Mouse (Mus musculus) intestine, embryonic 16.5 days (tissue): ENCODE measurements around the gene Cap2. TPM values are rescaled to one million over a fixed set of nuclear protein-coding genes. Genes with fewer than 3 reads are reported as not detected.

Source experiments
- ATAC-seq: fragments of 200-750 bp; cut with Nextera tagmentation; 2 replicates; pipeline ENCODE4 v1.8.0; 2017; ENCODE audit warnings: moderate TSS enrichment, moderate library complexity
- H3K27ac ChIP-seq: fragments of 300-500 bp; sonication (generic); 2 replicates; pipeline ENCODE4 v1.5.1; 2014; ENCODE audit warnings: mild to moderate bottlenecking, low read length
- H3K27me3 ChIP-seq: fragments of 300-500 bp; sonication (generic); replicated peaks from 2 replicates; pipeline ENCODE4 v1.6.1; 2014; ENCODE audit warnings: low read length, control low read depth, mixed read lengths; ENCODE audit not compliant: control insufficient read depth, insufficient read depth
- H3K36me3 ChIP-seq: fragments of 300-500 bp; sonication (generic); 2 replicates; pipeline ENCODE4 v1.6.1; 2014; ENCODE audit warnings: low read length, control low read depth; ENCODE audit not compliant: control insufficient read depth, insufficient read depth
- H3K4me1 ChIP-seq: fragments of 300-500 bp; sonication (generic); 2 replicates; pipeline ENCODE4 v1.6.1; 2014; ENCODE audit warnings: low read length, control low read depth, mixed read lengths; ENCODE audit not compliant: control insufficient read depth, insufficient read depth
- H3K4me2 ChIP-seq: fragments of 300-500 bp; sonication (generic); 2 replicates; pipeline ENCODE4 v1.6.1; 2014; ENCODE audit warnings: low read depth, low read length, control low read depth
- H3K4me3 ChIP-seq: fragments of 300-500 bp; sonication (generic); 2 replicates; pipeline ENCODE4 v1.5.1; 2014; ENCODE audit warnings: mild to moderate bottlenecking, low read length
- H3K9ac ChIP-seq: fragments of 300-500 bp; sonication (generic); 2 replicates; pipeline ENCODE4 v1.6.1; 2014; ENCODE audit warnings: low read depth, low read length
- H3K9me3 ChIP-seq: fragments of 300-500 bp; sonication (generic); 2 replicates; pipeline ENCODE4 v1.6.1; 2016; ENCODE audit warnings: low read length, control low read depth; ENCODE audit not compliant: control insufficient read depth
- WGBS: fragments of 180-500 bp; shearing (Covaris S2); extraction: QIAGEN DNeasy Blood & Tissue Kit; methylation state at CpG from one replicate; pipeline ENCODE4 v1.1.7; 2014; 5-methylcytosine and 5-hydroxymethylcytosine counted together
- polyA plus RNA-seq: library from polyadenylated mRNA; unstranded; fragments of >200 nt; fragmentation: Nextera tagmentation; extraction: Ambion mirVana; gene quantifications from 2 replicates; pipeline ENCODE4 v1.2.1, GENCODE M21; 2015

Gene Cap2
- polyA plus RNA-seq, 1 experiment from 2014 or later, result 10.7 TPM

DNA sequence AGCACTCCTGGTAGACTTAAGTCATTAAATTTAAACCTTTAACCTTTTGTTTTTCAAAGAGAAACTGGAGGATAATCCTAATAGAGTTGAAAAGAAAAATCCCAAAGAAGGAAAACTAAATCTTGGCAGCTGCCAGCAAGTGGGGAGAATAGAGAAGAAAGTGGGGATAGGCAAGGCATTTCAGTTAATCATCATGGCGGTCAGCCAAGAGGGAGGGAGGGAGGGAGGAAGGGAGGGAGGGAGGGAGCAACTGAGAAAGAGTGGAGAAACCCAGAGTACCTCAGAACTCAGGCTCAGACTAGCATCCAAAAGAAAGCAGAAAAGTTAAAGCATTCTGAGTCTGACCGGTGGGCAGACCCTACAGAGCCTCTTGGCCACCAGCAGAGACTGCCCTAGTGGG, 99.7 kb downstream of the Cap2 start:
- Histone ChIP-seq H3K9me3 (no peaks in the 10 kb centered on the region), H3K36me3 (no peaks in the 10 kb centered on the region), H3K4me3 (no peak overlapping the region), H3K4me2 (no peak overlapping the region), H3K4me1 (no peaks in the 10 kb centered on the region), H3K27me3 (no peaks in the 10 kb centered on the region), H3K27ac (no peak overlapping the region), H3K9ac (no peak overlapping the region)
- WGBS, result 65% methylated on average over 2 of the region's 2 CpGs
- no peak for ATAC-seq

DNA sequence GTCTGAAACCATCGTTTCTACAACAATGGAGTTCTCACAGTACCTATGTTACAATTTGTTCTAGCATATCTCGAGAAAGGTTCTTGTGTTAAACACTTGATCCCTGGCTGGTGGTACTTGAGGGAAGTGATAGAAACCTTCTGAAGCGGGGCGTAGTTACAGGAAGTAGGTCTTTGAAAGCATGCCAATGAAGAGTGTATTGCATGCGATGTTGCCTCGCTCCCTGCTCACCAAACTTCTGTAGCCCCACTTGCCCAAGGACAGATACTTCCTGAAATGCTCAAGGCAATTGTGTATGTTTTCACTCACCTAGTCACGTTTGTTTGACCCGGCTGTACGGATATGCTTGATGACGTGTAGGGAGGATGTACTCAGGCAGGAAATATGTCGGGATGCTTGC, 101.0 kb downstream of the Cap2 start:
- Histone ChIP-seq H3K9me3 (no peaks in the 10 kb centered on the region), H3K9ac (no peak overlapping the region), H3K4me3 (no peak overlapping the region), H3K36me3 (no peaks in the 10 kb centered on the region), H3K4me1 (no peaks in the 10 kb centered on the region), H3K4me2 (no peak overlapping the region), H3K27me3 (no peaks in the 10 kb centered on the region), H3K27ac (no peak overlapping the region)
- ATAC-seq, result no peak
- WGBS, result 84% methylated on average over 11 of the region's 11 CpGs

DNA sequence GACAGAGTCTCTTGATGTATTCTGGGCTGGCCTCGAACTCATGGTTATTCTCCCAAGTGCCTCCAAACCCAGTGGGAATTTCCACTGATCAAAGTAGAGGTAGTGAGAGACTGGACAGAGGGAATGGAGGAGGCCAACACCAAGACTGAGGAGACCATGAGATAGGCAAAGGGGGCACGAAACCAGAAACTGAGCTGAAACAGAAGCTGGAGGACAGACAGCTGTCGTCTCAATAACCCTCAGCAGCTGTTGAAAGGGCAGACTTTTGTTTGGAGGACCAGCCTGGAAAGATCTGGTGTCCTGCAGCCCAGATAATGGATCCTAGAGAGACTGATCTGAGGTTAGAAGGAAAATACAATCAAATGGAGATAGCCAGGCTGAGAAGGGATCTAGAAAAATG, 109.4 kb downstream of the Cap2 start:
- Histone ChIP-seq H3K36me3 (no peaks in the 10 kb centered on the region), H3K4me1 (no peaks in the 10 kb centered on the region), H3K4me2 (no peak overlapping the region), H3K9ac (no peak overlapping the region), H3K9me3 (no peaks in the 10 kb centered on the region), H3K27ac (no peak overlapping the region), H3K4me3 (no peak overlapping the region), H3K27me3 (no peaks in the 10 kb centered on the region)
- WGBS, result 76% methylated on average over 3 of the region's 3 CpGs
- ATAC-seq, result no peak

DNA sequence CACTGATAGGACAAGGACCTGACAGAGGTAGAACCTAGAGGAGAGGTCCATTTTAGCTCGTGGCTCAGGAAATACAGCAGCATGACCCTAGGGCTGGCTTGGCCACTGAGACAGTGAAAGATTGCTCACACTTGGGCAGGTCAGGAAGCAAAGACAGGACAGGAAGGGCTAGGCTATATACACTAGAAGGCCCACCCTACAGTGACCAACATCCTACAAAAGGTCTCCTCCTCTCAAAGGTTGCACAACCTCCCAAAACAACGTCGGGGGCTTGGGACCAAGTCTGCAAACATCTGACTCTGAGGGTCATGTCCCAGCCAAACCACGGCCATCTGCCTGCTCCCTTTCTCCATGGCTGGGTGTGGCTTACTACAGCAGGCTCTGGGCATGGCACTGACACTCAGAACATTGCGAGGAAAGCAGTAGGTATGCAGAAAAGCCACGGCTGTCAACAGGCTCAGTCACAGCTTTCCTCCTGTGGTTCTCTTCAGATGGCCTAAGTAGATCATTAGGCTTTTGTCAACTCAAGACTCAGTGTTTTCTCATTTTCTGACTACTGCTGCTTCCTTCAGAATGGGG, 112.1 kb downstream of the Cap2 start:
- Histone ChIP-seq H3K27me3 (no peaks in the 10 kb centered on the region), H3K9ac (no peak overlapping the region), H3K4me1 (no peaks in the 10 kb centered on the region), H3K36me3 (no peaks in the 10 kb centered on the region), H3K9me3 (no peaks in the 10 kb centered on the region), H3K4me3 (no peak overlapping the region), H3K4me2 (no peak overlapping the region), H3K27ac (no peak overlapping the region)
- ATAC-seq, result no peak
- 74% methylated on average over 6 of the region's 6 CpGs for WGBS

DNA sequence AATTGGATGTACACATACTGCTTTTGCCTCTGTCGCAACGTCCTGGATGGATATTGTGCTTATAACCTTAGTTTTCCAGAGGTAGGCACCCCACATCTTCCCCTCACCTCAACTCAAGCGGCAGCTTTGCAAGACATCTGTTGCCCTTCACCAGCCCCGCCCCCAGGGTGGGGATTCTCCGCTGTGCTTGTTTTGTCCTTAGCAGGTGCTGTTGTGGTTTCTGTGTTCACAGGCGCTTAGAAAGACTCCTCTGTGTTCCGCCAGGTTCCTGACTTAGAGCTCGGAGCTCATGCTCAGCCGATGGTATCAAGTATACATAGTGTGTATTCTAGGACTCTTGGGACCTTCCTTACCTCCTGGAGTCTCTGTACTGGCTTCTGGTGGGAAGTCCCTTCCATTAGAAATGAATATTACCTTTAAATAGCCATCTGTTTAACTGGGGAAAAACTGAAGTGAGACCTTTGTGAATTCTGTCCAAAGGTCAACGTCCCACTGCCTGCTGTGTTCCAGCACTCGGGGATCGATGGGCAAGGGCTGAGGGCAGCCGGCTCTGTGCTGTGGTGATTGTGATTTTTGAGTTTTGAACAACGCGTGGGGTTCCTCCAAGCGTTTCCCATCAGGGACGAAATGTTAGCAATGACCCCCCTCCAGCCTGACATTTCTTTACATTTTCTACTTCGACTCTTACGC, 115.2 kb downstream of the Cap2 start:
- no peak for ATAC-seq
- Histone ChIP-seq H3K36me3 (no peaks in the 10 kb centered on the region), H3K4me3 (no peak overlapping the region), H3K27me3 (no peaks in the 10 kb centered on the region), H3K9me3 (no peaks in the 10 kb centered on the region), H3K4me2 (no peak overlapping the region), H3K27ac (no peak overlapping the region), H3K9ac (no peak overlapping the region), H3K4me1 (peaks cover 13% of the 10 kb centered on the region)
- WGBS, result 90% methylated on average over 19 of the region's 19 CpGs

DNA sequence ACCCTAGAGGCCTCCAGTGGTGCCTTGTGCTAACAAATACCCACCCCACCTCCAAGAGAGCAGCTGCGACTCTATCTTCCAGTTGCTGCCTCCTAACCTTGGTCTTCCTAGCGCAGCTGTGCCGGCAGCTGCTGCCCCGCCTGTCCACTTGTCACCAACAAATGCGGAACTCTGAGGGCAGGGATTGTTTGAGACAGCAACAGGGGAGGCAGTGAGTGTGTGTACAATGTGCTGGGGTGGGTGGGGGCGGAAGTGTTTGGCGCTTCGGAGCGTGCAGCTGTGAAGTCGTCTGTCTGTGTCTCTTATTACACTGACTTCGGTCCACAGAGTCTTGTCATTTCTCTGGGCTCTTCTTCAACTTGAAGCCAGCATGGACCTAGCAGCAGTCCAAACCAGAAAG, 118.0 kb downstream of the Cap2 start:
- peak overlapping the region; percentile 17; the same call in 1 of the 2 replicates for H3K4me2 ChIP-seq
- no peaks in the 10 kb centered on the region for H3K27me3 ChIP-seq
- 16% methylated on average over 11 of the region's 11 CpGs for WGBS
- H3K9me3 ChIP-seq, result no peaks in the 10 kb centered on the region
- peaks cover 13% of the 10 kb centered on the region for H3K4me1 ChIP-seq
- peak; percentile 75 for ATAC-seq
- no peak overlapping the region for H3K4me3 ChIP-seq
- H3K36me3 ChIP-seq, result no peaks in the 10 kb centered on the region
- no peak overlapping the region for H3K27ac ChIP-seq
- no peak overlapping the region for H3K9ac ChIP-seq

DNA sequence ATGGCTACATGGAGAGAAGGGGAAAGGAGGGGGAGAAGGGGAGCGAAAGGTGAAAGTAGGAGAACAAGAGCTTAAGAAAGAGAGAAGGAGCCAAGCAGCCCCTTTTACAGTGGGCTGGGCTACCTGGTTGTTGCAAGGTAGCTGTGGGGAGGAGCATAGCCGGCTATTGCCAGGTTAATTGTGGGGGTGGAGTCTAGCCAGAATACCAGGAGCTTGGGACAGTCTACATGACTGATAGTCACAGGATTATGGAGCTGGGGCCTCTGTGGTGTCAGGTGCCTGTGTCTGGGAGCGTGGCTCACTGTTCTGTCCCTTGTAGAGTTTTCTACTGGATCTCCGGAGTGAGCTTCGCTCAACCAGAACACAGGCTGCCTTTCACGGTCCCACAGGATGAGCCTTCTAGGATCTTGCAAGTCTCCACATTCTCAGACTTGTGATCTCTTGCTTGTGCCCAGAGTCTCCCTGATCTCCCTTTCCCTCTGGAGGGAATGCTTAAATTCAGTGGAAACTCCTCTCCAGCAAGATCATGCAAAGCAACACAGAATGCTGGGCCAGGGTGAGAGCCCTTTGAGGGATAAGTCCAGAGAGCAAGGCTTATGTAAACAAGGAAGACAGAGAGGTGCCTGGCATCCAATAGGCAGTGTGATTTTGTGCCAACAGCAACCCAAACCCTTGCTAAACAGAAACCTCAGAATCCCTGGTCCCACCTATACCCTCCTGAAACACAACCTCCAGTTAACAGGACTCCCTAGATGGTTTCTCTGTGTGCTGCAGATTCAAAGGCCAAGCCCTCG, 119.5 kb downstream of the Cap2 start:
- 78% methylated on average over 7 of the region's 7 CpGs for WGBS
- Histone ChIP-seq H3K4me3 (no peak overlapping the region), H3K36me3 (no peaks in the 10 kb centered on the region), H3K27ac (no peak overlapping the region), H3K4me2 (no peak overlapping the region), H3K9ac (no peak overlapping the region), H3K27me3 (no peaks in the 10 kb centered on the region), H3K9me3 (no peaks in the 10 kb centered on the region), H3K4me1 (peaks cover 13% of the 10 kb centered on the region)
- ATAC-seq, result peak; percentile 86

DNA sequence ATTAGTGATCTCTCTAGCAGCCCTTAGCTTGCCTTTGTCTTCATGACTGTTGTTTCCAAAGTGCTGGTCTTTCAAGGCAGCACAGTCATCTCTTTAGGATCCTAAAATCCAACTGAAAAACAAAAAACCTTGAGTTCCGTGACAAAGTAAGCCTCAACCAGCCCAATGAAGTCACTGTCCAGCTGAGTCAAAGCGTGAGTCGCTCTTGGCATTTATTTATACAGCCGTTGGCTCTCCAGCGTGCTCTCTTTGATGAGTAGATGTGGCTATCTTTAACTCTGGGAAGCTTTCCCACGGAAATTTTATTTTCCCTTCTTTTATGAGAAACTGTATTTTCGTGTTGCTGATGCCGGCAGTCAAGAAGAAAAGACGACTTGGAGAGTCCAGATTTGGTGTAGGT, 125.0 kb downstream of the Cap2 start:
- no peaks in the 10 kb centered on the region for H3K4me1 ChIP-seq
- 80% methylated on average over 9 of the region's 9 CpGs for WGBS
- H3K9me3 ChIP-seq, result no peaks in the 10 kb centered on the region
- no peak overlapping the region for H3K9ac ChIP-seq
- no peak overlapping the region for H3K27ac ChIP-seq
- no peak for ATAC-seq
- H3K4me2 ChIP-seq, result no peak overlapping the region
- H3K4me3 ChIP-seq, result no peak overlapping the region
- no peaks in the 10 kb centered on the region for H3K27me3 ChIP-seq
- no peaks in the 10 kb centered on the region for H3K36me3 ChIP-seq

DNA sequence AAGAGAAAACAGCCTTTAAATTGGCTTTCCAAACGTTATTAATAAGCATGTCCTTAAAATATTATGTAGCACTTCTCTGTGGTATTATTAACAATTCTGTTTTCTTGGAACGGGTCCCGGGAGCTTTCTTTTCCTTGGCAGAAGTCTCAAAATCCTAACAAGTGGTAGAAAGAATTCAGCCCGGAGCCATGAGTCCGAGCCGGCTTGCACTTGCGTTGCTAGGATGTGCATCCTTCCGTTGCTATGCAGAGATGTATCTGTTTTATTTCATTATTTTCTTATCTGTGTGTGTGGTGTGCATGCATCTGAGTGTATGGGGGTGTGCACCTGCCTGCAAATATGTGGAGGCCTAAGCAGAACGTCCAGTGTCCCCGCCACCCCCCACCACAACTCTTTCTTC, 126.2 kb downstream of the Cap2 start:
- ATAC-seq, result 0 out of 2 replicates have a peak, but pooled peaks have one; percentile 40
- H3K27me3 ChIP-seq, result no peaks in the 10 kb centered on the region
- H3K9ac ChIP-seq, result no peak overlapping the region
- H3K4me2 ChIP-seq, result no peak overlapping the region
- H3K4me1 ChIP-seq, result no peaks in the 10 kb centered on the region
- H3K36me3 ChIP-seq, result no peaks in the 10 kb centered on the region
- no peak overlapping the region for H3K4me3 ChIP-seq
- no peaks in the 10 kb centered on the region for H3K9me3 ChIP-seq
- WGBS, result 46% methylated on average over 10 of the region's 10 CpGs
- H3K27ac ChIP-seq, result no peak overlapping the region
